Mouse (Mus musculus) hindbrain, embryonic 16.5 days (tissue): ENCODE measurements around the gene Cwc25. TPM values are rescaled to one million over a fixed set of nuclear protein-coding genes. Genes with fewer than 3 reads are reported as not detected.

Experiments used
- ATAC-seq: fragments of 200-750 bp; cut with Nextera tagmentation; 2 replicates; pipeline ENCODE4 v1.8.0; 2017; ENCODE audit warnings: moderate TSS enrichment, moderate library complexity
- H3K27ac ChIP-seq: fragments of 300-500 bp; sonication (generic); 2 replicates; pipeline ENCODE4 v1.5.1; 2014; ENCODE audit warnings: low read depth, mild to moderate bottlenecking, control low read depth, low read length, moderate library complexity
- H3K27me3 ChIP-seq: fragments of 300-500 bp; sonication (generic); replicated peaks from 2 replicates; pipeline ENCODE4 v1.6.1; 2014; ENCODE audit warnings: low read length; ENCODE audit not compliant: control insufficient read depth, insufficient read depth
- H3K36me3 ChIP-seq: fragments of 300-500 bp; sonication (generic); 2 replicates; pipeline ENCODE4 v1.6.1; 2014; ENCODE audit warnings: mild to moderate bottlenecking, low read length, moderate library complexity, mixed read lengths; ENCODE audit not compliant: control insufficient read depth, insufficient read depth
- H3K4me1 ChIP-seq: fragments of 300-500 bp; sonication (generic); 2 replicates; pipeline ENCODE4 v1.6.1; 2014; ENCODE audit warnings: low read depth, low read length; ENCODE audit not compliant: control insufficient read depth, insufficient read depth
- H3K4me2 ChIP-seq: fragments of 300-500 bp; sonication (generic); 2 replicates; pipeline ENCODE4 v1.6.1; 2014; ENCODE audit warnings: mild to moderate bottlenecking, low read length, control low read depth, moderate library complexity
- H3K4me3 ChIP-seq: fragments of 300-500 bp; sonication (generic); 2 replicates; pipeline ENCODE4 v1.5.1; 2014; ENCODE audit warnings: mild to moderate bottlenecking, low read length, control low read depth, moderate library complexity
- H3K9ac ChIP-seq: fragments of 300-500 bp; sonication (generic); 2 replicates; pipeline ENCODE4 v1.6.1; 2014; ENCODE audit warnings: low read depth, mild to moderate bottlenecking, control low read depth, low read length, moderate library complexity
- H3K9me3 ChIP-seq: fragments of 300-500 bp; sonication (generic); 2 replicates; pipeline ENCODE4 v1.6.1; 2014; ENCODE audit warnings: mild to moderate bottlenecking, low read length, moderate library complexity; ENCODE audit not compliant: control insufficient read depth
- WGBS: fragments of 180-500 bp; shearing (Covaris S2); extraction: QIAGEN DNeasy Blood & Tissue Kit; methylation state at CpG from one replicate; pipeline ENCODE4 v1.1.7; 2014; 5-methylcytosine and 5-hydroxymethylcytosine counted together
- microRNA-seq: library from miRNA; unstranded; fragments of <30 nt; microRNA quantifications from one replicate; pipeline ENCODE4, GENCODE M21; 2017
- polyA plus RNA-seq: library from polyadenylated mRNA; unstranded; fragments of >200 nt; fragmentation: Nextera tagmentation; extraction: Ambion mirVana; gene quantifications from 2 replicates; pipeline ENCODE4 v1.2.1, GENCODE M21; 2015

Gene Cwc25
- polyA plus RNA-seq, 1 experiment from 2014 or later = 14.1 TPM

GRCm38 (mm10) chr11:97695712-97696401, 70.5 kb downstream of the Cwc25 start:
- H3K4me1 ChIP-seq = peaks cover 44% of the 10 kb centered on the region
- peak overlapping the region; percentile 12 for H3K4me3 ChIP-seq
- H3K9ac ChIP-seq = peak overlapping the region; percentile 12; the same call in 1 of the 2 replicates
- peaks cover 12% of the 10 kb centered on the region for H3K36me3 ChIP-seq
- peak overlapping the region; percentile 52 for H3K4me2 ChIP-seq
- no peaks in the 10 kb centered on the region for H3K27me3 ChIP-seq
- H3K9me3 ChIP-seq = no peaks in the 10 kb centered on the region
- no peak for ATAC-seq
- 19% methylated on average over 9 of the region's 9 CpGs for WGBS
- peak overlapping the region; percentile 60 for H3K27ac ChIP-seq

Small RNAs within 50 kb of the gene (microRNA-seq; reads per million reads assigned to microRNA genes)
- gene Mir8102 = not detected

Other genes starting within 250 kb of the Cwc25 start
- 8.0 and 8.9 TPM in 2 replicates for gene Srcin1, start 190.4 kb downstream of the Cwc25 start, polyA plus RNA-seq
- 1.2 and 1.4 TPM in 2 replicates for gene Epop, start 136.9 kb downstream of the Cwc25 start, polyA plus RNA-seq
- 3.1 and 3.3 TPM in 2 replicates for gene Mllt6, start 103.1 kb downstream of the Cwc25 start, polyA plus RNA-seq
- gene Cisd3, start 80.7 kb downstream of the Cwc25 start, polyA plus RNA-seq = 37.2 and 42.4 TPM in 2 replicates
- gene Pcgf2, start 66.1 kb downstream of the Cwc25 start, polyA plus RNA-seq = 15.4 and 19.2 TPM in 2 replicates
- 422 and 438 TPM in 2 replicates for gene Psmb3, start 63.2 kb downstream of the Cwc25 start, polyA plus RNA-seq
- 3.6 and 4.4 TPM in 2 replicates for gene Pip4k2b, start 21.9 kb downstream of the Cwc25 start, polyA plus RNA-seq
- gene 1700001P01Rik, start 9.4 kb upstream of the Cwc25 start, polyA plus RNA-seq = 0.44 and 0.91 TPM in 2 replicates
- 252 and 268 TPM in 2 replicates for gene Rpl23, start 15.9 kb upstream of the Cwc25 start, polyA plus RNA-seq
- gene Lasp1, start 32.4 kb upstream of the Cwc25 start, polyA plus RNA-seq = 176 and 191 TPM in 2 replicates
- gene B230217C12Rik, start 74.2 kb upstream of the Cwc25 start, polyA plus RNA-seq = 38.2 and 40.7 TPM in 2 replicates
- 0.34 and 0.43 TPM in 2 replicates for gene Fbxo47, start 117.6 kb upstream of the Cwc25 start, polyA plus RNA-seq
- 2.1 and 2.8 TPM in 2 replicates for gene Plxdc1, start 219.9 kb upstream of the Cwc25 start, polyA plus RNA-seq
- gene Arl5c, start 229.6 kb upstream of the Cwc25 start, polyA plus RNA-seq = 7.3 and 7.6 TPM in 2 replicates